15 mouse cellular contexts compared by ENCODE assay signal in the genomic region with DNA sequence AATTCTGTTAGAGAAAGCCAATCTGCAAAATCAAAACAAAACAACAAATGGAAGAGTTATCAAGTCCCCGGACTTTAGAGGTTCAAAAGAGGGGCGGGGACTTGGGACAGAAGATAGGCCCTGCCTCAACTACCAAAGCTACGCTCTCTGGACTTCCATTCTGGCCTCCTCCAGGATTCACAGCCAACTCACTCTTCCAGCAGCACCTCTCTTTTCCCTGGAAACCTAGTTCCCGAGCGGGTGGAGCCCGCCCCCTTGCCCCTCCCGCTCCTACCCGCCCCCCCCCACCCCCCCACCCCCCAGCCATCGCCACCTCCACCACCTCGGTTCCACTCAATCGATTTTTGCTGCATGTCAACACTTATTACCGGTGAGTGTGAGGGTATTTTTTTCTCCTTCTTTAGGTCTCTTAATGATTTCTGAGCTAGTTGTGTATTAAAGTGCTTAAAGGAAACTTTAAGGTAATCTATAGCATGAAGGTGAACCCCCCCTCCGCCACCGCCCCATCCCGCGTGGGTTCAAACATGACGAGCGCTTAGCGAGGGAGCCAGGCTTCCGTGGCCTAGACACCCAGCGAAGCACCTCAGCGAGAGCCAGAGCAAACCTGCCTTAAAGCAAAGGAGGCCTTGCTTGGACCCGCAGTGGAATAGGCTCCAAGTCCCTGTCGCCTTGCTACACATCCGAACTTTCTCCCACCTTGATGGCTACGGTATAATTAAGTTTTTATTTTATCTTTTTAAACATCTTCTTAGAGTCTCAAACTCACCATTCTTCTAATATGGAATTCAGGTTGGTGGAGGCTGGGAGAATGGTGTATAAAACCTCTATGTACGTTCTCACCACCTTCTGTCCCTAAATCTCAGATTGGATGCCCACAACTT. TPM values are rescaled to one million over a fixed set of nuclear protein-coding genes. Genes with fewer than 3 reads are reported as not detected.
A peak's percentile ranks its signal among the peaks of the same experiment; 100 is the strongest.
DNase-seq lines count a peak whose midpoint lies in the region; ATAC-seq and TF ChIP-seq lines count a peak whose summit lies in the region.
"Had no signal": no experiment of that assay in that cellular context is flagged by ENCODE, and none has a peak within 500 bp of the region (broad histone marks: within the 10 kb centered on the region; RNA-seq: fewer than 3 reads in every experiment).

No protein-coding gene starts in this region.

- no peaks in the 10 kb centered on the region for H3K9me3 ChIP-seq in heart, embryonic 14.5 days (ENCODE audit: control insufficient read depth, low read length)
- no peaks in the 10 kb centered on the region for H3K9me3 ChIP-seq in midbrain, embryonic 11.5 days (ENCODE audit: control insufficient read depth, low read length)
- H3K9me3 ChIP-seq in midbrain, postnatal 0 days (ENCODE audit: low read length), result no peaks in the 10 kb centered on the region
- no peaks in the 10 kb centered on the region for H3K9me3 ChIP-seq in embryonic facial prominence, embryonic 14.5 days (ENCODE audit: control insufficient read depth, low read length)
- no peaks in the 10 kb centered on the region for H3K9me3 ChIP-seq in stomach, embryonic 16.5 days (replicated peaks; ENCODE audit: control insufficient read depth, low read length)
- H3K9me3 ChIP-seq: limb, embryonic 12.5 days had no signal

- 12% methylated on average over 26 of the region's 27 CpGs for WGBS in heart, embryonic 14.5 days
- WGBS in heart, adult 2 months, result 28% methylated on average over 24 of the region's 27 CpGs
- WGBS in midbrain, embryonic 11.5 days, result under 1% methylated on average over 25 of the region's 27 CpGs
- 2% methylated on average over 27 of the region's 27 CpGs for WGBS in midbrain, postnatal 0 days
- WGBS in embryonic facial prominence, embryonic 14.5 days, result 5% methylated on average over 25 of the region's 27 CpGs
- WGBS in stomach, embryonic 16.5 days, result 17% methylated on average over 24 of the region's 27 CpGs

- no peaks in the 10 kb centered on the region for H3K36me3 ChIP-seq in heart, embryonic 14.5 days (ENCODE audit: control insufficient read depth, insufficient read depth, low read length)
- H3K36me3 ChIP-seq in heart, adult 2 months (ENCODE audit: control insufficient read depth, insufficient read depth, low read length), result no peaks in the 10 kb centered on the region
- no peaks in the 10 kb centered on the region for H3K36me3 ChIP-seq in midbrain, embryonic 11.5 days (ENCODE audit: control insufficient read depth, insufficient read depth, low read length)
- no peaks in the 10 kb centered on the region for H3K36me3 ChIP-seq in midbrain, postnatal 0 days (ENCODE audit: insufficient read depth, low read length)
- H3K36me3 ChIP-seq in embryonic facial prominence, embryonic 14.5 days (ENCODE audit: control insufficient read depth, insufficient read depth, low read length), result no peaks in the 10 kb centered on the region
- no peaks in the 10 kb centered on the region for H3K36me3 ChIP-seq in stomach, embryonic 16.5 days (ENCODE audit: control insufficient read depth, insufficient read depth, low read length)
- H3K36me3 ChIP-seq: limb, embryonic 12.5 days had no signal

- no peak for DNase-seq in heart, adult 2 months
- peak; percentile 95 for DNase-seq in midbrain, embryonic 11.5 days (ENCODE audit: low spot score, missing footprints)
- no peak for DNase-seq in midbrain, postnatal 0 days (ENCODE audit: low spot score)
- no peak for DNase-seq in embryonic facial prominence, embryonic 14.5 days (ENCODE audit: low spot score)
- DNase-seq in layer of hippocampus, postnatal 10 days (ENCODE audit: low spot score in 2 of 2), result no peak
- DNase-seq in gastrocnemius, postnatal 10 days, result no peak
- DNase-seq: adrenal gland, adult 8-10 months; lung, adult 18-20 months; right cerebral cortex, postnatal 25 days had no signal

- peaks cover 0 to 4% of the 10 kb centered on the region in 2 experiments; a peak in 1 of 4 replicates for H3K4me1 ChIP-seq in heart, embryonic 14.5 days (ENCODE audit: control insufficient read depth in 2 of 2, insufficient read depth in 2 of 2, low read length in 2 of 2)
- H3K4me1 ChIP-seq in heart, adult 2 months (ENCODE audit: control insufficient read depth, insufficient read depth, low read length), result no peaks in the 10 kb centered on the region
- H3K4me1 ChIP-seq in midbrain, embryonic 11.5 days (ENCODE audit: control insufficient read depth, insufficient read depth, low read length), result peaks cover 5% of the 10 kb centered on the region; the same call in 1 of the 2 replicates
- no peaks in the 10 kb centered on the region for H3K4me1 ChIP-seq in midbrain, postnatal 0 days (ENCODE audit: insufficient read depth, low read length)
- H3K4me1 ChIP-seq in embryonic facial prominence, embryonic 14.5 days (ENCODE audit: control insufficient read depth, insufficient read depth, low read length), result no peaks in the 10 kb centered on the region
- H3K4me1 ChIP-seq in stomach, embryonic 16.5 days (ENCODE audit: control insufficient read depth, insufficient read depth, low read length), result peaks cover 8% of the 10 kb centered on the region

- no peak for TF ChIP-seq POLR2A in heart, adult 2 months (IDR thresholded peaks at IDR 0.05; ENCODE audit: insufficient read depth, low read depth, low read length)

- H3K4me3 ChIP-seq in heart, embryonic 14.5 days (ENCODE audit: control insufficient read depth in 1 of 2, insufficient read depth in 1 of 2, low read depth in 1 of 2, low read length in 2 of 2), result peak overlapping the region; percentile 4 to 24; a peak in 3 of 4 replicates
- H3K4me3 ChIP-seq in heart, adult 2 months, result no peak overlapping the region
- H3K4me3 ChIP-seq in midbrain, embryonic 11.5 days (ENCODE audit: low read depth, low read length), result no peak overlapping the region
- H3K4me3 ChIP-seq in midbrain, postnatal 0 days (ENCODE audit: low read depth, low read length), result no peak overlapping the region
- no peak overlapping the region for H3K4me3 ChIP-seq in embryonic facial prominence, embryonic 14.5 days (ENCODE audit: low read depth, low read length)
- H3K4me3 ChIP-seq in stomach, embryonic 16.5 days (replicated peaks; ENCODE audit: low read length), result peak overlapping the region; percentile 16; the same call in 1 of the 2 replicates
- H3K4me3 ChIP-seq: limb, embryonic 12.5 days had no signal

- no peak for TF ChIP-seq CTCF in heart, adult 2 months (IDR thresholded peaks at IDR 0.05)
- no peak for TF ChIP-seq CTCF in midbrain, postnatal 0 days (IDR thresholded peaks at IDR 0.05)

- no peak for TF ChIP-seq EP300 in heart, adult 2 months (IDR thresholded peaks at IDR 0.05; ENCODE audit: insufficient read depth, low read depth, low read length)

- ATAC-seq in heart, embryonic 14.5 days (ENCODE audit: insufficient number of reproducible peaks, insufficient read depth, low FRiP score, low read depth), result no peak
- no peak for ATAC-seq in midbrain, embryonic 11.5 days (ENCODE audit: low FRiP score)
- no peak for ATAC-seq in midbrain, postnatal 0 days (ENCODE audit: low FRiP score)
- ATAC-seq in embryonic facial prominence, embryonic 14.5 days (ENCODE audit: low read depth), result no peak
- ATAC-seq in stomach, embryonic 16.5 days (ENCODE audit: insufficient read depth, low FRiP score), result no peak
- ATAC-seq: forebrain, embryonic 16.5 days had no signal

- peak overlapping the region; percentile 41 to 53; a peak in 1 of 4 replicates for H3K27ac ChIP-seq in heart, embryonic 14.5 days (replicated peaks in 1 of 2; ENCODE audit: control insufficient read depth in 1 of 2, insufficient read depth in 1 of 2, low read depth in 2 of 2, low read length in 2 of 2)
- no peak overlapping the region for H3K27ac ChIP-seq in heart, adult 2 months
- H3K27ac ChIP-seq in midbrain, embryonic 11.5 days (ENCODE audit: low read depth, low read length), result no peak overlapping the region
- H3K27ac ChIP-seq in midbrain, postnatal 0 days (ENCODE audit: low read depth, low read length), result no peak overlapping the region
- H3K27ac ChIP-seq in embryonic facial prominence, embryonic 14.5 days (replicated peaks; ENCODE audit: low read depth, low read length), result no peak overlapping the region
- no peak overlapping the region for H3K27ac ChIP-seq in stomach, embryonic 16.5 days (ENCODE audit: low read length)
- H3K27ac ChIP-seq: limb, embryonic 12.5 days had no signal

- intact Hi-C loops in heart, adult 2 months (cut with DNase I), result no loop called here

- peaks cover 73% of the 10 kb centered on the region for H3K27me3 ChIP-seq in heart, embryonic 14.5 days (ENCODE audit: control insufficient read depth, insufficient read depth, low read length)
- peaks cover 23% of the 10 kb centered on the region for H3K27me3 ChIP-seq in heart, adult 2 months (ENCODE audit: control insufficient read depth, insufficient read depth, low read length)
- H3K27me3 ChIP-seq in midbrain, embryonic 11.5 days (ENCODE audit: control insufficient read depth, insufficient read depth, low read length), result peaks cover 91% of the 10 kb centered on the region
- peaks cover 75% of the 10 kb centered on the region for H3K27me3 ChIP-seq in midbrain, postnatal 0 days (ENCODE audit: insufficient read depth, low read length)
- H3K27me3 ChIP-seq in embryonic facial prominence, embryonic 14.5 days (replicated peaks; ENCODE audit: control insufficient read depth, insufficient read depth, low read length), result peaks cover 84% of the 10 kb centered on the region
- H3K27me3 ChIP-seq in stomach, embryonic 16.5 days (ENCODE audit: control insufficient read depth, insufficient read depth, low read length), result peaks cover 40% of the 10 kb centered on the region

- peak overlapping the region; percentile 58 for H3K4me2 ChIP-seq in heart, embryonic 14.5 days (ENCODE audit: low read length)
- H3K4me2 ChIP-seq in midbrain, embryonic 11.5 days, result no peak overlapping the region
- H3K4me2 ChIP-seq in midbrain, postnatal 0 days (ENCODE audit: low read depth, low read length, poor library complexity, severe bottlenecking), result no peak overlapping the region
- peak overlapping the region; percentile 34 for H3K4me2 ChIP-seq in embryonic facial prominence, embryonic 14.5 days (ENCODE audit: low read depth, low read length)
- H3K4me2 ChIP-seq in stomach, embryonic 16.5 days (ENCODE audit: low read depth, low read length), result peak overlapping the region; percentile 43; the same call in 1 of the 2 replicates
- H3K4me2 ChIP-seq: limb, embryonic 12.5 days had no signal

- peak overlapping the region; percentile 62 for H3K9ac ChIP-seq in heart, embryonic 14.5 days (ENCODE audit: low read length)
- no peak overlapping the region for H3K9ac ChIP-seq in heart, adult 2 months (ENCODE audit: low read depth, low read length)
- no peak overlapping the region for H3K9ac ChIP-seq in midbrain, embryonic 11.5 days (ENCODE audit: low read length)
- no peak overlapping the region for H3K9ac ChIP-seq in midbrain, postnatal 0 days (replicated peaks; ENCODE audit: low read length, poor library complexity, severe bottlenecking)
- no peak overlapping the region for H3K9ac ChIP-seq in embryonic facial prominence, embryonic 14.5 days (ENCODE audit: low read depth, low read length)
- H3K9ac ChIP-seq in stomach, embryonic 16.5 days (ENCODE audit: low read length), result no peak overlapping the region
- H3K9ac ChIP-seq: limb, embryonic 12.5 days had no signal

- H3K79me2 ChIP-seq in heart, adult 2 months (replicated peaks; ENCODE audit: control insufficient read depth, insufficient read depth, low read length), result no peaks in the 10 kb centered on the region

RNA-seq across cellular contexts. Expression of gene Pitx2, which starts 21.9 kb away (rescaled TPM):
- polyA plus RNA-seq in heart, embryonic 14.5 days (2014; fragmentation: Nextera tagmentation; extraction: Ambion mirVana), result 19.4 and 25.5 TPM in 2 replicates
- under 1 TPM; 0.30 to 0.76 TPM for total RNA-seq in heart, adult 2 months (2021)
- 1.8 and 2.7 TPM in 2 replicates for polyA plus RNA-seq in heart, adult 2 months (2012; rRNA removed)
- polyA plus RNA-seq in midbrain, embryonic 11.5 days (2014; fragmentation: Nextera tagmentation; extraction: Ambion mirVana), result 53.7 and 56.3 TPM in 2 replicates
- total RNA-seq in midbrain, postnatal 0 days (2014; rRNA removed), result 10.4 and 13.5 TPM in 2 replicates
- 28.7 and 29.9 TPM in 2 replicates for polyA plus RNA-seq in midbrain, postnatal 0 days (2015; fragmentation: Nextera tagmentation; extraction: Ambion mirVana)
- 37.7 and 38.6 TPM in 2 replicates for polyA plus RNA-seq in embryonic facial prominence, embryonic 14.5 days (2014; fragmentation: Nextera tagmentation; extraction: Ambion mirVana)
- 19.0 and 22.1 TPM in 2 replicates for polyA plus RNA-seq in stomach, embryonic 16.5 days (2015; fragmentation: Nextera tagmentation; extraction: Ambion mirVana)
- not detected for total RNA-seq in layer of hippocampus, postnatal 10 days (2021)
- 1 to 10 TPM; 8.8 to 9.2 TPM for total RNA-seq in gastrocnemius, postnatal 10 days (2021)
- total RNA-seq: layer of hippocampus, adult 8-10 months; megakaryocyte-erythroid progenitor cell, adult 5-6 weeks had no signal

Comparison
In these comparisons a context has a peak if more than half of its experiments do, and no peak if none do; other contexts are left out.
1. H3K27ac ChIP-seq: peak in heart, embryonic 14.5 days (2 of 2); none in heart, adult 2 months (single experiment), midbrain, embryonic 11.5 days (single experiment), midbrain, postnatal 0 days (single experiment), embryonic facial prominence, embryonic 14.5 days (single experiment) and stomach, embryonic 16.5 days (single experiment).
2. H3K4me3 ChIP-seq: peak in heart, embryonic 14.5 days (2 of 2) and stomach, embryonic 16.5 days (single experiment); none in heart, adult 2 months (single experiment), midbrain, embryonic 11.5 days (single experiment), midbrain, postnatal 0 days (single experiment) and embryonic facial prominence, embryonic 14.5 days (single experiment).
3. H3K4me2 ChIP-seq: peak in heart, embryonic 14.5 days (single experiment), embryonic facial prominence, embryonic 14.5 days (single experiment) and stomach, embryonic 16.5 days (single experiment); none in midbrain, embryonic 11.5 days (single experiment) and midbrain, postnatal 0 days (single experiment).